Mouse (Mus musculus) common myeloid progenitor, adult 5-6 weeks (primary cell): Measurements from ENCODE around the gene Uggt1. TPM values are rescaled to one million over a fixed set of nuclear protein-coding genes. Genes with fewer than 3 reads are reported as not detected.

ENCODE experiments used
- total RNA-seq: library from RNA; stranded (forward); fragments of 200-1000, 187-1606 nt; gene quantifications from 2 replicates; pipeline ENCODE4 v1.2.3, GENCODE M21; 2017

Gene Uggt1
- total RNA-seq, 1 experiment from 2014 or later, result 82.4 TPM

Other genes with a start within 250 kb of the Uggt1 start
- gene Hs6st1, start 176.3 kb downstream of the Uggt1 start, total RNA-seq, result 14.6 and 19.6 TPM in 2 replicates
- 20.1 and 22.6 TPM in 2 replicates for gene Neurl3, start 30.0 kb upstream of the Uggt1 start, total RNA-seq
- gene Arid5a, start 63.0 kb upstream of the Uggt1 start, total RNA-seq, result 14.2 and 23.1 TPM in 2 replicates
- 25.7 and 47.6 TPM in 2 replicates for gene Kansl3, start 124.5 kb upstream of the Uggt1 start, total RNA-seq
- not detected in 2 replicates for gene Fer1l5, start 127.6 kb upstream of the Uggt1 start, total RNA-seq
- 6.2 and 7.3 TPM in 2 replicates for gene Lman2l, start 200.6 kb upstream of the Uggt1 start, total RNA-seq
- gene Cnnm4, start 226.9 kb upstream of the Uggt1 start, total RNA-seq, result 6.5 and 6.6 TPM in 2 replicates